Mouse (Mus musculus): ENCODE results near the gene Dlx1.

Gene Dlx1

GRCm38 (mm10) chr2:71528014-71528713 lies at the start of gene Dlx1:
Dlx1 (plus strand) TSS chr2:71528113.
- no peak for DNase-seq

DNA sequence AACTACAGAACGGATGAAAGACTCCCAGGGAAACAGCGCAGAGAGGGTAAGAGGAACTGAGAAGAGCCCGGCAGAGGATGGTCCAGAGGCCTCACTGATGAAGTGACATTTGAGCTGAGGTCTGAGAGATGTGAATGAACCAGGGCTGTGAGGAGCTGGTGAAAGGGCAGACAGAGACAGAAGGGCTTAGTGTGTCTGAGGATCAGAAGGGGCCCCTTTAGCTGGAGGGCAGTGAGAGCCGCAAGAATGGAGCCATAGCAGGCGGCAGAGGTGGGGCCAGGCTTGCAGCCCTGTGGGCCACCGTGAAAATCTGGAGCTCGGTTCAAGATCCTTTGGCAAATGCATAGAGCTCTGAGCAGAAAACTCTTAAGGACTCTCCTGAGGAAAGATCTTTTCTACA lies 48.0 kb upstream of the Dlx1 start:
- DNase-seq: no peak

- no peak for DNase-seq
These were observed 46.1 kb upstream of the Dlx1 start for GRCm38 (mm10) chr2:71481825-71482224.

DNA sequence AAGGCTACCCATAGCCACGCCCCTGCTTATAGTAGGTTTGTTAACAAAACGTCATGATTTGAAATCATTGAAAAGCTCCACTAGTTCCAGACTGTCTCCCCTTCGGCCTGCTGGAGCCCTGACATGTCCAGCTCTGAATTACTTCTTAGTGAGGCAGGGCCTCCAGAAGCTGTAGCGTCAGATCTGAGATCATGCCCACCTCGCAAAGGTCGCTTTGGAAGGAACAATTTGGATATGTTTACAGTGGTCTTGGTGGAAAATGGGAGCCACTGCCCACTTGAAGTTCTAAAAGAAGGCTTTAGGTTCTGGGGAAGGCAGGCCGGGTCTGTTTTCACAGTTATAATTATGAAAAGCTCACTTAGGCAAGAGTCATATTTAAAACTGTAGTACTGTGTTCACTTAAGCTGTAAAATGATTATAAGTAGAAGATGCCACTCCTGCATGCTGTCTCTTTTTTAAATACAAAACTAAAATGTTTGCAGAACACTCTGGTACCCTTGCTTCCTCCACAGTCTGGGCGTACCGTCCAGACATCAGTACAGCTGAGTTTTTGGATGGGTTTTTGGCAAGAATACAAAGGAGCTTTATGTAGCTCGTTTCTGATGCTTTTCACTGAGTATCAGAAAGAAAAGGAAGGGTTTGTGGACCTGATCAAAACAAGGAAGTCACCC lies 44.7 kb upstream of the Dlx1 start:
- DNase-seq: no peak

- DNase-seq: no peak
These were observed 44.2 kb upstream of the Dlx1 start for GRCm38 (mm10) chr2:71483717-71484066.

- no peak for DNase-seq
These were observed 36.6 kb upstream of the Dlx1 start for GRCm38 (mm10) chr2:71491295-71491694.

DNA sequence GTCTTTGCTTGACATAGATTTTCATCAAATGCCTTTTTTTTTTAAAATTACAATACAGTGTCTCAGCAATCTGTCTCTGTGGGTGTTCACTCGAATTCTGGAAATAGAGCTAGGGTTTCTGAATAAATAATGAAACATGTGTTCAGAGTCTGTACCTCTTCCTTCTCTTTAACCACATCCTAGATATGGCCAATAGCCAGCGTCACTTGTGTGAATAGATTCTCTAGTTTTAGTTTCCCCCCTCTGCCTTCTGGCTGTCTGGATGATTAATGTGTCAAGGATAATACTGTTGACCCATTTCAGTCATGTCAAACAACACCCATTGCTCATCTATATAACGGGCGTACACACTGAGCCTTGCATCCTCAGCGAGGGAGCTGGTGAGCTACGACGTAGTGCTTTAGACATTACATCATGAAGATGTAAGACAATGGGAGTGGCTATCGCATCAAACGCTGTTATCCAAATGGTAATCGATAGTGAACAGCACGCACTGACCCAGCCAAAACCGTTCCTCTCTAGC lies 34.7 kb upstream of the Dlx1 start:
- no peak for DNase-seq

- DNase-seq: no peak
These were observed 33.4 kb upstream of the Dlx1 start for GRCm38 (mm10) chr2:71494503-71494902.

DNA sequence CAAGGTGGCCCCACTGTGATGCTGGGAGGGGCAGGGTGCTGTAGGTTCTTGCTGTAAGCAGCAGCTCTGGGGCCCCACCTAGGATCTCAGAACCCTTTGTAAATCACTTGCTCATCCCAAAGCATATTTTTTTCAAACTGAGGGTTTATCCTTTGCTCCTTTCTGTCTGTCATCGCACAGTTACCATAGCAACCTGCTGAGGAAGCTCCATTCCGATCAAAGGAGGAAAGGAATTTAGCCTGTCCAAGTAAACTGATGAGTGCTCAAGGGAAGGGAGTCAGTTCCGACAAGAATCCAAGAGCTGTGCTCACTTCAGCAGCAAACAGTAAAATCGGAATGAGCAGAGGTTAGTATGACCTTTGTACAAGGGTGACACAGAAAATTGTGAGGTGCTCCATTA lies 32.9 kb upstream of the Dlx1 start:
- DNase-seq: no peak

GRCm38 (mm10) chr2:71497175-71497574 lies 30.7 kb upstream of the Dlx1 start:
- DNase-seq: no peak

DNA sequence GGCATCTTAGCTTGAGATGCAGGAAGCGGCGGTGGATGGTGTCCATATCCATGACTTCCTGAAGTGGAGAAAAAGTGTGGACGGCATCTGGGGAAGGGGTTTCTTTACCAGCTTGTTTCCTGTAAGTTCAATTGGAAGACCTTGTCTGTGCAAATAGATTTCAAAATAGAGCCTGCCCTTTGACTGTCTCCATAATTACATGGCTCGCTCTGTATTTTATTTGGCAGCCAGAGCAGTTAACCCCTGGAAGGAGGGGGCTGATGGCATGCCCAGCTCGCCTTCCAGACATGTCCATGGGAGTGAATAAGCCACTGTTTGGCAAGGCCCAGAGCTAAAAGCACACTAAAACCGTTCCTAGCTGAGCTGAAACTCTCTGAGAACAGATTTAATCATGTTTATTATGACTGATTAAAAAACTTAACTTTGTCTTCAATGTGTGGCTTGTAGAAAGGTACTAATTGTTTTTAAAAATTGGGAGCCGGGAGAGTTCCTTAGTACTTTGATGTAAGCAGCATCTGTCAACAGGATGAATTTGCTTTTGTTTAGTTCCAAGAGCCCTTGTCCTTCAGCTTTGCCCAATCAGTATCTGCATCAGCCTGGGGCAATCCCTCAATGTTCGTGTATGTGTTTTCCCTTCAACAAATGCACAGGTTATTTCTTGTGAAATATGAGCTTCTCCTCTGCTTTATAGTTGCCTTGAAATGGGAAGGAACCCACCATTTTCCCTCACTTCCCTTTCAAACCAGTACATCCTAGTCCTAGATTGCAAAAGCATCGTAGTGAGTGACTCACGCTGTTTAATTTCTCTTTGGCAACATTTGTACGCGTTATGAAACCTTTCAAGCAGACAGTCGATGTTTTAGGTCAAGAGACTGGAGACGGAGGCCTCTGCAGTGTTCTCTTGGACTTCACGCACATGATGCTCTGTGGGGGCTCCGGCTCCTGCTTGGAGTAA lies 28.4 kb upstream of the Dlx1 start:
- no peak for DNase-seq

DNA sequence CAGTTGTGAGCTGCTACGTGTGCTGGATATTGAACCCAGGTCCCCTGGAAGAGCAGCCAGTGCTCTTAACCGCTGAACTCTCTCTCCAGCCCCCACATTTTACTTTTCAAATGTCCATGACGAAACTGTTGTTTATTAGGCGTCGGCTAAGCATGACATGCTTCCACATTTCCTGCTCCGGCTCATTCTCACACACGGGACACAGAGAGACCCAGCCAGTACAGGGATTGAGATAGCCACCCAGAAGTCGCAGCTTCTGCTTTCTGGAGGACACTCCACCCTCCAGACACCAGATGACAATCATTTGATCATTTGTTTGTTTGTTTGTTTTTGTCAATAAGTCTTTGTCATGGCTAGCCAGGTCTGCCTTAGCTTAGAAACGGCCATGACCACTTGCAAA lies 23.1 kb upstream of the Dlx1 start:
- no peak for DNase-seq

- no peak for DNase-seq
These were observed 16.7 kb upstream of the Dlx1 start for GRCm38 (mm10) chr2:71511209-71511608.

- no peak for DNase-seq
These were observed 15.6 kb upstream of the Dlx1 start for GRCm38 (mm10) chr2:71512326-71512725.

DNA sequence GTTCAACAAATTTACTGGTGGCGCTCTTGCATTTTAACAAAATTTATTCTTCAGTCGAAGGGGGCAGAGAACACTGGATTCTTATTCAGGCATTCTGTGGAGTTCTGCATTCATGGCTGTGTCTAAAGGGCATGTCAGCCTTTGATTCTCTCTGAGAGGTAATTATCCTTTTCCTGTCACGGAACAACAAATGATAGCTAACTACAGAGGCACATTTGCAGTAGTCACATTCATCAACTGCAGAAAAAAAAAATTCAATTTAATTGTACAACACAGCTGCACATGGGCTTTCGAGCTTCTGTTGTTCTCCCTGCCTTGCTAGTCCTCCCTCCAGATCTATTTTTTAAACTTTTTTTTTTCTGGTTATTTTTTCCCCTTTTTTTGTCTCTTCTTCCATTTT lies 10.9 kb upstream of the Dlx1 start:
- DNase-seq: no peak

GRCm38 (mm10) chr2:71517466-71518099 lies 10.3 kb upstream of the Dlx1 start:
- DNase-seq: no peak

GRCm38 (mm10) chr2:71522871-71523270 lies 5.0 kb upstream of the Dlx1 start:
- DNase-seq: no peak

- no peak for DNase-seq
These were observed 4.5 kb upstream of the Dlx1 start for GRCm38 (mm10) chr2:71523431-71523830.

DNA sequence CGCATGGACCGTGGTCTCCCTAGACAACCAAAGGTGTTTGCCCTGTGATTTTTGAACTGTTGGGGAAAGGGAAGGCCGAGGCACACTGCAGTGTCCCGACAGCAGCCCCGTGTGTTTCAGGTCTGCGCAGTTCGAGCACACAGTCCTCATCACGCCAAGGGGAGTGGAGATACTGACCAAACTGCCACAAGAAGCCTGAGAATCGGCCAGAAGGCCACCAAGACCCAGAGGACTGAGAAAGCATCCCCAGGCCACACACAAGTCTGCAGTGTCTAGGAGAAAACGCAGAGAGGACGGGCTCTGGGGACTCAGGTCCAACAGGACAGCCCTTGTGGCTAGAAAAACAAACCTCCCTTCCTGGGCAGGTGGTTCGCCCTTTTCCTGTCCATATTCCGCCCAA lies 3.1 kb upstream of the Dlx1 start:
- no peak for DNase-seq

GRCm38 (mm10) chr2:71526595-71527322 lies 1.2 kb upstream of the Dlx1 start:
- DNase-seq: no peak

DNA sequence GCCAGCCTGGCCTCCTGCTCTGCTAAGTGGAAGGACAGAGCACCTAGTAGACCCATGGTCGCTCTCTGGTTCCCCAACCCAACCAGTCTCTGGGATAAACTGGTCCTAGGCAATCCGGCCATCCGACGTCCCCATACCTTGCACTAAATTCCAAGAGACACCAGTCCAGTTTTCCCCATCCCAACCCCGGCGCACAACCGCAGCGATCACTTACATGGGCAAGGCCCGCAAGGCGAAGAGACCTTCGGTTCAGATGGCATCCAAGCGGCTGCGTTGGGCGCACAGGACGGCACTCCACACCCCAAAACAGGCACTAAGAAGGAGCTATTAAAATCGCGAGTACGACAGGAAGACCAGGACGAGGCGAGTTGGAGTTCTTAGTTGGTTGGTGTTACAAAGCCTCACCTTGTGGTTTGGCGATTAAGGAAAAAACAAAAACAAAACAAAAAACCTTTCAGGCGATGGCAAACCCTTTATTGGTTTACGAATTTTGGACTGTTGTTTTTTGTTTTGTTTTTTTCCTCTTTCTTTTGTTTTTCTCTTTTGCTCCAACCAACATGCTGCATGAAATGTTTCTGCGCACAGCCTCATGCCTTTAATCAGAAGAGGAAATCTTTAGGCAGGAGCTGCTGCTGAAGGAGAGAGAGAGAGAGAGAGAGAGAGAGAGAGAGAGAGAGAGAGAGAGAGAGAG lies 445 bp upstream of the Dlx1 start:
- no peak for DNase-seq

Data from cerebellum, postnatal 36 days (tissue).